Mouse (Mus musculus): ENCODE results near the gene Flywch1.

DNA sequence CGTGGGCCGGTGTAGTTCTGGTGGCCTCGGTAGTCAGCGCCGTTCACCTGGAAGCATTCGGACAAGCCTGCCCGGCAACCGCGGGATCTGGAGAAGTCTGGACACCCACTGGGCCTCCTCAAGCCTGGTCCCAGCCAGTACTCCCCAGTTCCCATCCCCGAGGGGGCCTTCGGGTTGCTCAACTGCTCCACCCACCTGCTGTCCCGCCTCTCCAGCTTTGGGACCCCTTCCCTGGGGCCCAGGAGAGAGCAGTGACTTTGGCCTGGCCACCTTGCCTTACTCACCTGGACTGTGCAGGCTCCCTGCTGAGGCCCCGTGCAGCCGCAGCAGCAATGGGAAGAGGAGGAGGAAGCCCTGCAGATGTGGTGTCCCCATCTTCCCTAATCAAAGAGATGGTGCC is 26.8 kb downstream of the Flywch1 start:
- TF ChIP-seq POLR2A (IDR thresholded peaks at IDR 0.05; ENCODE audit: insufficient read depth, low read depth, low read length) (no peak), CTCF (IDR thresholded peaks at IDR 0.05; ENCODE audit: insufficient read depth, low read depth, low read length) (no peak)
